Mouse (Mus musculus) kidney, adult 2 months (tissue): ENCODE measurements around the gene Smc6. TPM values are rescaled to one million over a fixed set of nuclear protein-coding genes. Genes with fewer than 3 reads are reported as not detected.

Experiments used
- DNase-seq: peaks from one replicate; pipeline ENCODE4 v3.0.0; 2021
- H3K27ac ChIP-seq: fragments of 200-500 bp; 2 replicates; pipeline ENCODE4 v1.5.1; 2012; ENCODE audit warnings: low read depth, low read length, control low read depth, inconsistent platforms; ENCODE audit not compliant: insufficient read depth
- H3K27me3 ChIP-seq: fragments of 200-500 bp; replicated peaks from 2 replicates; pipeline ENCODE4 v1.6.1; 2012; ENCODE audit warnings: mild to moderate bottlenecking, moderate library complexity, low read length, inconsistent platforms; ENCODE audit not compliant: control insufficient read depth, insufficient read depth
- H3K36me3 ChIP-seq: fragments of 200-500 bp; 2 replicates; pipeline ENCODE4 v1.6.1; 2012; ENCODE audit warnings: mild to moderate bottlenecking, moderate library complexity, low read length, inconsistent platforms; ENCODE audit not compliant: control insufficient read depth, insufficient read depth
- H3K4me1 ChIP-seq: fragments of 200-500 bp; 2 replicates; pipeline ENCODE4 v1.6.1; 2011; ENCODE audit warnings: low read length; ENCODE audit not compliant: control insufficient read depth, insufficient read depth
- H3K4me3 ChIP-seq: fragments of 200-500 bp; 2 replicates; pipeline ENCODE4 v1.5.1; 2011; ENCODE audit warnings: mild to moderate bottlenecking, low read depth, low read length, control low read depth; ENCODE audit not compliant: insufficient read depth
- CTCF ChIP-seq: fragments of 200-500 bp; conservative IDR thresholded peaks from 2 replicates; pipeline ENCODE4 v1.5.1; 2011; ENCODE audit warnings: low read depth, mild to moderate bottlenecking, control low read depth, low read length, moderate library complexity, mixed read lengths; ENCODE audit not compliant: insufficient read depth, insufficient read length
- POLR2A ChIP-seq: fragments of 200-500 bp; IDR thresholded peaks from one replicate; pipeline ENCODE4 v1.6.1; 2011; ENCODE audit warnings: low read depth, low read length, control low read depth
- WGBS: fragments of 180-500 bp; shearing (Covaris S2); methylation state at CpG from one replicate; pipeline ENCODE4 v1.1.7; 2018; 5-methylcytosine and 5-hydroxymethylcytosine counted together
- polyA plus RNA-seq: library from polyadenylated mRNA; depleted of rRNA; stranded (reverse); fragments of >200 nt; gene quantifications from 2 replicates; pipeline ENCODE4 v1.2.3, GENCODE M21; 2012

Gene Smc6
- polyA plus RNA-seq, 1 experiment: 10.8 TPM

DNA sequence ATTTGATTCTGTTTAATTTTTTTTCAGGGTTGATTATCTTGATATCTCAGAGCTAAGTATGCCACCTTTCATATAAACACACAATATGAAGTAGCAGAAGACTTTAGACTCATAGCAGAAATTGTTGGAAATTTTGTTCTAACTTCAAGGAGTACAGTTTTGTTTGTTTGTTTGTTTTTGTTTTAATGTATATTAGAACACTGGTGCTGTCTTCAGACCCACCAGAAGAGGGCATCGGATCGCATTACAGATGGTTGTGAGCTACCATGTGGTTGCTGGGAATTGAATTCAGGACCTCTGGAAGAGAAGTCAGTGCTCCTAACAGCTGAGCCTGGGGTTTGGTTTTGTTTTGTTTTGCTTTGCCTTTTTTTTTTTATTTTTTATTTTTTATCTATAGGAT lies 20.7 kb downstream of the Smc6 start:
- no peak for DNase-seq
- 92% methylated on average over 2 of the region's 2 CpGs for WGBS
- Histone ChIP-seq H3K4me1 (no peaks in the 10 kb centered on the region), H3K27me3 (no peaks in the 10 kb centered on the region), H3K36me3 (peaks cover 20% of the 10 kb centered on the region), H3K27ac (no peak overlapping the region), H3K4me3 (no peak overlapping the region)
- TF ChIP-seq POLR2A (no peak), CTCF (no peak)

DNA sequence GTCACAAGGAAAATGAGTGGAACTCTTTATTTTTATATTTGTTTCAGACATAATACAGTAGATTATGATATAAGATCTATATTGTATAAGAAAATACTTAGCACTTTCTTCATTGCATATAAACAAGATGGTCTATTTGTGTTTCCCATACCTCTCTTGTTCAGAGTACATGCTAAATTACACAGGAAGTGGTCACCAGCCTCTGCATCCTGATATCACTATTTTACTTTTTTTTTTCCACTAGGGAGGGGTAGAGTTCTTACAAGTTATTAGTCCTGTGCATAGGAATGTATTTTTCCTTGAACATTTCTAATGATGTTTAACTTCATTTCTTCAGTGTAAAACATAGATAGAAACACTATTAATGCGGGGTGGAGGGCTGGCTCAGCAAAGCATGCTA lies 35.2 kb downstream of the Smc6 start:
- Histone ChIP-seq H3K36me3 (peaks cover 5% of the 10 kb centered on the region), H3K27me3 (no peaks in the 10 kb centered on the region), H3K4me1 (no peaks in the 10 kb centered on the region), H3K27ac (no peak overlapping the region), H3K4me3 (no peak overlapping the region)
- no peak for DNase-seq
- WGBS: 89% methylated on average over 1 of the region's 1 CpGs
- TF ChIP-seq POLR2A (no peak), CTCF (no peak)

DNA sequence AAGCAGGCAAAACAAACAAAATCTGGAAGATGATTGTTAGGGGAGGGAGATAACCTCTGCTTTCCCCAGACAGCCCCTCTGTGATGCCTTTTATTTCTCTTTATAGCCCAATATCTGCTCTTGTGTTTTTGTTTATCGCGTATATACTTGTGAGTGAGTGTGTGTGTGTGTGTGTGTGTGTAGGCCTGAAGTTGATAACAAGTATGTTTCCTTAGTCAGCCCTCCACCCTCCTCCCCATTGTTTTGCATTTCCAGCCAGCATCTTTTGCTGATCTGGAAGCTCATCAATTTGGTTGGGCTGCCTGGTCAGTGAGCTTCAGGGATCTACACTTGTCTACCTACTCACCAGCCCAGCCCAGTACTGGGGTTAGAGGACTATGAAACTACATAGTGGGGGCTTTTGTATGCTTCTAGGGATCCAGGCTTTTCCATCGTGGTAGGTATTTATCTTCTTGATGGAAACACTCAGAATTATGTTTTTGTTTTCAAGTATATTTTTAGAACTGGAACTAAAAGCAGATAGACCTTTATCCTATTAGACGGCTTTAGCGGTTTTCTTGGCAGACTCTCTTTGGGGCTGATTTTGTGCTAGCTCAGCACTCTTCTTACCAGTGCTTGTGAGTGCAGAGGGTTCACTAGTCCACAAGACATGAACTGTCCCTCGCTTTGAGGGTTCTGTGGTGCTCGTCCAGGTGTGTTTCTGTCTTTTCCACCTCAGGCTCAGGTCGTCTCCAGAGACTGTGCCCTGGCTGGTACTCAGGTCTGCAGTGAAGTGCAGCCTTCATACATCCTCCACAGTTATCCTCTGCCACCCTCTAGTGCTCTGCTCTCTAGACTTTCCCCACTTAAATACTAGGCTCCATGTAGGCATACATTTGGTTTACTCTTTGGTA lies 41.3 kb downstream of the Smc6 start:
- no peaks in the 10 kb centered on the region for H3K27me3 ChIP-seq
- WGBS: 61% methylated on average over 8 of the region's 8 CpGs
- no peak overlapping the region for H3K4me3 ChIP-seq
- 0 out of 2 replicates have a peak, but pooled peaks cover 3% of the 10 kb centered on the region for H3K4me1 ChIP-seq
- no peak for TF ChIP-seq POLR2A
- TF ChIP-seq CTCF: no peak
- H3K36me3 ChIP-seq: peaks cover 7% of the 10 kb centered on the region
- H3K27ac ChIP-seq: peak overlapping the region; percentile 41; the same call in 1 of the 2 replicates
- DNase-seq: peak; percentile 73

DNA sequence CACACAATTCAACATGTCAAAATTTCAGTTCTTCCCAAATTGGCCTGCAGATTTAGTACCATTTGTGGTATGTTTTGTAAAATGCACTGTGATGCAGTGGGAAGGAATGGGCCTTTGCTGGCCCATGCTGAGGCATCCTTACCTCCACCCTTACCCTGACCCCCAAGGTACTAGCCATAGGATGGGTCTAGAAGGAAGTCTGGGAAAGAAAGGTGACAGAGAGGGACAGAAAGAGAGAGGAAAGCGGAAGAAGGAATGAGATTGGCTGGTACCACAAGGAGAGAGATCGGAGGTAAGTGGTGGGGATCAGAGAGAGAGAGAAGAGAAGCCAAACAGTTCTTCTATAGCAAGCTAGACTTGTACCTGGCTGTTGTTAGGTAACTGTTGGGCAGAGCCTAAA lies 45.4 kb downstream of the Smc6 start:
- H3K27me3 ChIP-seq: no peaks in the 10 kb centered on the region
- no peak overlapping the region for H3K4me3 ChIP-seq
- TF ChIP-seq CTCF: no peak
- TF ChIP-seq POLR2A: no peak
- DNase-seq: no peak
- H3K36me3 ChIP-seq: peaks cover 5% of the 10 kb centered on the region; the same call in 1 of the 2 replicates
- WGBS: 96% methylated on average over 2 of the region's 2 CpGs
- H3K4me1 ChIP-seq: 0 out of 2 replicates have a peak, but pooled peaks cover 3% of the 10 kb centered on the region
- H3K27ac ChIP-seq: no peak overlapping the region

DNA sequence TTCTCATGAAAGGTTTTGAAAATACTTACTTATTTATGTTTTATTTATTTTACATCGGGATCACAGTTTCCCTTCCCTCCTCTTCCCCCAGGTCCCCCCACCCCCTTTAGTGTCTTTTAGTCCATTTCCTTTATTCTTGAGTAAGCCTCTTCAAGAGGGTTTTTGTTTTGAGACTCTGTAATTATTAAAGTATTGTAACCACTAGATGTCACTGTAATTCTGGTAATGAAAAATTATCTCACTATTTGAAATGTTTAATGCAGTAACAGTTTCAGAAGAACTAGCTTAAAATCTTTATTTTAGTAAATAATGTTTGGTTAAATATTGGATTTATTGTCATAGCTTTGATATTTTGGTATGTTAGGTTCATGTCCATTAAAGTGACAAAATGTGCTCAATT lies 48.2 kb downstream of the Smc6 start:
- Histone ChIP-seq H3K27ac (no peak overlapping the region), H3K27me3 (no peaks in the 10 kb centered on the region), H3K4me3 (no peak overlapping the region), H3K36me3 (peaks cover 2% of the 10 kb centered on the region; the same call in 1 of the 2 replicates), H3K4me1 (no peaks in the 10 kb centered on the region)
- TF ChIP-seq CTCF (no peak), POLR2A (no peak)
- whole genome bisulfite sequencing: 38% methylated on average over 1 of the region's 1 CpGs
- no peak for DNase-seq

DNA sequence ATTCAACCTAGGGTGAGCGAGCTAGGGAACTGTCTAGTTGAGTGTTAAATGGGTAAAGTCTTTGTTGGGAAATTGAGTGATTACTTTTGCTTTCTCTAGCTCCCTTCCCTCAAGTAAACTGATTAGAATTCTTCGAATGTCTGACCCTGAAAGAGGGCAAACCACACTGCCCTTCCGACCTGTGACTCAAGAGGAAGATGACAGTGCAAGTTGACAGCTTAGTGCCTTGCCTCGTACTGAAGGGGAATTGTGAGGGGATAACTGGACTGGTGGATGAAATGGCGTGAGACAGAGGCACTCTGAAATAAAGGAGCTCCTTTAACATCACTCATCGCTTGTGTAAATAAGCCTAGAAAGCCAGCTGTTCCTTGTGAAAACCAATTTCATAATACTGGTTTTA lies 52.0 kb downstream of the Smc6 start:
- Histone ChIP-seq H3K4me3 (no peak overlapping the region), H3K4me1 (no peaks in the 10 kb centered on the region), H3K27ac (no peak overlapping the region), H3K36me3 (peaks cover 2% of the 10 kb centered on the region; the same call in 1 of the 2 replicates), H3K27me3 (no peaks in the 10 kb centered on the region)
- WGBS: 67% methylated on average over 6 of the region's 6 CpGs
- DNase-seq: peak; percentile 65
- TF ChIP-seq CTCF (no peak), POLR2A (no peak)

DNA sequence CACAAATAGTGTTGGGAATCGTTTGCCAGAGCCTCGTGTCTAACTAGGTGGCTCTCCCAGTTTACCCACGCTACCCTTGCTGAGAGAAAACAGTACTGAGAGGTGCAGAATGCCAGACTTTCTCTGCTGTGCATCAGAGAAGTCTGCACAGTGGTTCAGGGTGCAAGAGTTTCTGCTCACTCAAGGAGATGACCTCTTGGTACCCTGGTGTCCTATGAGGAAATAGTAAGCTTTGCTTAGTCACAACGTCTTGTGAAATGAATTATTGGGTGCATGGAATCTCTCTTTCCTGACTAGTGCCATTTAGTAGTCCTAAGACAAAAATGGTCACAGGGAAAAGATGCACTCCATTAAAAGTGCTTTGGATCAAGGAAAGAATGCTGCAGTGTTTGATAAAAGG lies 58.8 kb downstream of the Smc6 start:
- WGBS: 52% methylated on average over 4 of the region's 4 CpGs
- TF ChIP-seq CTCF (no peak), POLR2A (no peak)
- DNase-seq: peak; percentile 20

DNA sequence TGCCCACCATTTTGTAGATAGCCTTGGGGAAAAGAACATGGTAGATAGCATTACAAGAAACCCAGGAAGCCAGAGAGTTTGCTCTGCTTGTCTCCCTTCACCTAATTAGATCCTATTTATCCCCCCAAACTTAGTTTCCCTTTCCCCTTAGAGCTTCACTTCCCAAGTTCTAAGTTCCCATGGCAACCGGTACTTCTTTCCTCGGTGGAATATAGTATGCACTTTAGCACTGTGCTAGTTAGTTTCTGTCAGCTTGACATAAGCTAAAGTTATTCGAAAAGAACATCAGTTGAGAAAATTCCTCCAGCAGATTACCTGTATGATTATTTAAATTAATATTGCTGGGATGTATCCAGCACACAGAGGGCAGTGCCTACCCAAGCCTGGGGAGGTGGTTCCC lies 60.8 kb downstream of the Smc6 start:
- TF ChIP-seq POLR2A (no peak), CTCF (no peak)
- no peak for DNase-seq
- H3K27ac ChIP-seq: no peak overlapping the region
- no peaks in the 10 kb centered on the region for H3K36me3 ChIP-seq
- 85% methylated on average over 3 of the region's 3 CpGs for WGBS
- no peaks in the 10 kb centered on the region for H3K27me3 ChIP-seq
- H3K4me1 ChIP-seq: no peaks in the 10 kb centered on the region
- no peak overlapping the region for H3K4me3 ChIP-seq

More for the DNA sequence above, 58.8 kb downstream of the Smc6 start:
- Histone ChIP-seq H3K4me1 (no peaks in the 10 kb centered on the region), H3K36me3 (no peaks in the 10 kb centered on the region), H3K27ac (no peak overlapping the region), H3K4me3 (no peak overlapping the region), H3K27me3 (no peaks in the 10 kb centered on the region)
